23 mouse cellular contexts compared by ENCODE assay signal in genomic region chr1:77475808-77476413, GRCm38 (mm10).
"Had no signal": no experiment of that assay in that cellular context is flagged by ENCODE, and none has a peak within 500 bp of the region (broad histone marks: within the 10 kb centered on the region; RNA-seq: fewer than 3 reads in every experiment).

No protein-coding gene starts in this region.

- H3K36me3 ChIP-seq: heart, embryonic 10.5 days; heart, embryonic 13.5 days; heart, embryonic 15.5 days; hindbrain, embryonic 13.5 days; hindbrain, embryonic 15.5 days; limb, embryonic 15.5 days; liver, embryonic 12.5 days had no signal

- H3K9me3 ChIP-seq: heart, embryonic 10.5 days; heart, embryonic 13.5 days; heart, embryonic 15.5 days; hindbrain, embryonic 13.5 days; hindbrain, embryonic 15.5 days; limb, embryonic 13.5 days; limb, embryonic 15.5 days; liver, embryonic 12.5 days had no signal

- DNase-seq: forebrain, postnatal 0 days; gastrocnemius, postnatal 14 days; gastrocnemius, postnatal 36 days; heart, adult 18-20 months; heart, postnatal 14 days; heart, postnatal 36 days; kidney, adult 18-20 months; kidney, adult 8-10 months; kidney, postnatal 10 days; kidney, postnatal 25 days; layer of hippocampus, adult 9-11 months; layer of hippocampus, postnatal 36 days; left cerebral cortex, postnatal 4 days had no signal

- H3K4me2 ChIP-seq: heart, embryonic 13.5 days; heart, embryonic 15.5 days; hindbrain, embryonic 13.5 days; hindbrain, embryonic 15.5 days; limb, embryonic 13.5 days; limb, embryonic 15.5 days; liver, embryonic 12.5 days had no signal

- H3K9ac ChIP-seq: forebrain, postnatal 0 days; heart, embryonic 13.5 days; heart, embryonic 15.5 days; hindbrain, embryonic 13.5 days; hindbrain, embryonic 15.5 days; limb, embryonic 13.5 days; limb, embryonic 15.5 days; liver, embryonic 12.5 days; liver, embryonic 14.5 days had no signal

- H3K27ac ChIP-seq: heart, embryonic 10.5 days; heart, embryonic 13.5 days; heart, embryonic 15.5 days; hindbrain, embryonic 13.5 days; hindbrain, embryonic 15.5 days; hindbrain, postnatal 0 days; limb, embryonic 13.5 days; limb, embryonic 15.5 days; liver, embryonic 12.5 days; liver, embryonic 14.5 days had no signal

- H3K4me3 ChIP-seq: heart, embryonic 10.5 days; heart, embryonic 13.5 days; heart, embryonic 15.5 days; hindbrain, embryonic 13.5 days; hindbrain, embryonic 15.5 days; limb, embryonic 13.5 days; limb, embryonic 15.5 days; liver, embryonic 12.5 days had no signal

- H3K4me1 ChIP-seq: heart, embryonic 15.5 days had no signal

- H3K27me3 ChIP-seq: heart, embryonic 13.5 days; heart, embryonic 15.5 days; hindbrain, embryonic 13.5 days; hindbrain, embryonic 15.5 days; limb, embryonic 13.5 days; limb, embryonic 15.5 days; liver, embryonic 12.5 days had no signal

- ATAC-seq: forebrain, postnatal 0 days; hindbrain, postnatal 0 days; liver, embryonic 12.5 days had no signal
